Mouse (Mus musculus) limb, embryonic 14.5 days (tissue): ENCODE data around the gene Il20ra. TPM values are rescaled to one million over a fixed set of nuclear protein-coding genes. Genes with fewer than 3 reads are reported as not detected.

Source experiments
- ATAC-seq: fragments of 200-750 bp; cut with Nextera tagmentation; 2 replicates; pipeline ENCODE4 v1.8.0; 2017; ENCODE audit warnings: low read depth, moderate number of reproducible peaks, moderate TSS enrichment; ENCODE audit not compliant: low FRiP score
- DNase-seq: peaks from one replicate; pipeline ENCODE4 v3.0.0-alpha.2; 2015; ENCODE audit warnings: low spot score
- H3K27ac ChIP-seq: fragments of 300-500 bp; sonication (generic); replicated peaks from 2 replicates; pipeline ENCODE4 v1.5.1; 2014; ENCODE audit warnings: low read depth, mild to moderate bottlenecking, low read length, moderate library complexity, mixed read lengths
- H3K27me3 ChIP-seq: fragments of 300-500 bp; sonication (generic); 2 replicates; pipeline ENCODE4 v1.6.1; 2014; ENCODE audit warnings: low read length, mixed read lengths; ENCODE audit not compliant: control insufficient read depth, insufficient read depth
- H3K36me3 ChIP-seq: fragments of 300-500 bp; sonication (generic); 2 replicates; pipeline ENCODE4 v1.6.1; 2014; ENCODE audit warnings: mild to moderate bottlenecking, low read length, moderate library complexity, mixed read lengths; ENCODE audit not compliant: control insufficient read depth, insufficient read depth
- H3K4me1 ChIP-seq: fragments of 300-500 bp; sonication (generic); 2 replicates; pipeline ENCODE4 v1.6.1; 2014; ENCODE audit warnings: antibody characterized with exemption, low read length, mixed read lengths; ENCODE audit not compliant: control insufficient read depth, insufficient read depth
- H3K4me2 ChIP-seq: fragments of 300-500 bp; sonication (generic); replicated peaks from 2 replicates; pipeline ENCODE4 v1.6.1; 2014; ENCODE audit warnings: low read depth, mild to moderate bottlenecking, low read length, moderate library complexity; ENCODE audit not compliant: severe bottlenecking
- H3K4me3 ChIP-seq: fragments of 300-500 bp; sonication (generic); replicated peaks from 2 replicates; pipeline ENCODE4 v1.5.1; 2014; ENCODE audit warnings: low read length
- H3K9ac ChIP-seq: fragments of 300-500 bp; sonication (generic); 2 replicates; pipeline ENCODE4 v1.6.1; 2014; ENCODE audit warnings: mild to moderate bottlenecking, low read depth, low read length, moderate library complexity; ENCODE audit not compliant: severe bottlenecking
- H3K9me3 ChIP-seq: fragments of 300-500 bp; sonication (generic); 2 replicates; pipeline ENCODE4 v1.6.1; 2016; ENCODE audit warnings: low read length; ENCODE audit not compliant: control insufficient read depth
- POLR2A ChIP-seq: fragments of 200-500 bp; IDR thresholded peaks from 2 replicates; pipeline ENCODE4 v1.8.0; 2012; ENCODE audit warnings: inconsistent platforms, mild to moderate bottlenecking, moderate library complexity, borderline replicate concordance; ENCODE audit not compliant: insufficient read depth, insufficient read length; ENCODE audit errors: extremely low read depth
- WGBS: fragments of 180-500 bp; shearing (Covaris S2); extraction: QIAGEN DNeasy Blood & Tissue Kit; methylation state at CpG from one replicate; pipeline ENCODE4 v1.1.7; 2014; 5-methylcytosine and 5-hydroxymethylcytosine counted together
- polyA plus RNA-seq, 2 experiments: library from polyadenylated mRNA; depleted of rRNA in 1 of 2; stranded (reverse) in 1 of 2; unstranded in 1 of 2; fragments of >200 nt; fragmentation: Nextera tagmentation in 1 of 2; extraction: Ambion mirVana in 1 of 2; gene quantifications; 2 replicates each; pipeline versions ENCODE4 v1.2.1 to v1.2.3; 2012 to 2014

The Il20ra gene
- polyA plus RNA-seq, 2 experiments, result 0.45 to 0.70 TPM

DNA sequence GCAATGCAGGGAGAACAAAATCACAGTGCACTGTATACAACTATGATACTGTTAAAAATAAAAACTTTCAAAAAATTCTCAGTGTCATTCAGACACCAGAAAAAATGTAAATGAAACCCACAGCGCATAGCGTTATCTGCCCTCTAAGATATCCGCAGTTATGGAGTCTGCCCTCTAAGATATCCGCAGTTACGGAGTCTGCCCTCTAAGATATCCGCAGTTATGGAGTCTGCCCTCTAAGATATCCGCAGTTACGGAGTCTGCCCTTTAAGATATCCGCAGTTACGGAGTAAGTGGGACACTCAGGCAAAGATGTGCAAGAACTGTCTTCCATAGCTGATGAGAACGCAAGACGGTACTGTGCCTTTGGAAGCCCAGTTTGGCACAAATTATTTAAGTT lies 4.6 kb upstream of the Il20ra start:
- ATAC-seq (no peak), DNase-seq (no peak)
- H3K36me3 ChIP-seq, result no peaks in the 10 kb centered on the region
- H3K4me2 ChIP-seq, result no peak overlapping the region
- WGBS, result 65% methylated on average over 12 of the region's 12 CpGs
- H3K27me3 ChIP-seq, result no peaks in the 10 kb centered on the region; the same call in 1 of the 2 replicates
- TF ChIP-seq POLR2A, result no peak
- H3K27ac ChIP-seq, result no peak overlapping the region
- H3K4me1 ChIP-seq, result no peaks in the 10 kb centered on the region
- H3K9me3 ChIP-seq, result no peaks in the 10 kb centered on the region
- H3K4me3 ChIP-seq, result no peak overlapping the region
- H3K9ac ChIP-seq, result no peak overlapping the region

DNA sequence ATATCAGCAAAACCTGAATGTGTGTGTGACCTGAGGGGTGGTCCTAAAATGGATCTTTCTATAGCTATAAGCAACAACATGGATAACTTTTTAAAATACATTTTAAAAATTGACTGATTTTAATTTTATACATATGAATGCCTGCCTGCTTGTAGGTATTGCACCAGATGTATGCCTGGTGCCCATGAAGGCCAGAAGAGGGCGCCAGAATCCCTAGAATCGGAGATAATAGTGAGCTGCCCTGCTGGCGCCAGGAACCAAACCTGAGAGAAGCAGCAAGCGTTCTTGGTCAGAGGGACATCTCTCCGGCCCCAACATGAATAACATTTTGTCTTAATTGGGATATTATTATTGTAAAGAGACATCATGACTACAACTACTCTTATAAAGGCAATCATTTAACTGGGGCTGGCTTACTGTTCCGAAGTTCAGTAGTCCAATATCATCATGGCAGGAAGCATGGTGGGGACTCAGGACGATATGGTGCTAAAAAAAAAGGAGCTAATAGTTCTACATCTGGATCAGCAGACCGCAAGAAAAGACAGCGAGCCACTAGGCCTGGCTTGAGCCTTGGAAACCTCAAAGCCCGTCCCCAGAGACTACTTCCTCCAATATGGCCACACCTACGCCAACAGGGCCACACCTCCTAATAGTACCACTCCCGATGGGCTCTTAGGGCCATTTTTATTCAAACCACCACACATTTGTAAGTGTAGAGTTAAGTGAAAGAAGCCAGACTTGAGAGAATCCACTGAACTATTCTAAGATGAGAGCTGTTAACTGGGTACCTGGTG lies 3.9 kb upstream of the Il20ra start:
- ATAC-seq (no peak), DNase-seq (no peak)
- H3K9ac ChIP-seq, result no peak overlapping the region
- H3K4me2 ChIP-seq, result no peak overlapping the region
- peaks cover under 1% of the 10 kb centered on the region; the same call in 1 of the 2 replicates for H3K27me3 ChIP-seq
- no peak for TF ChIP-seq POLR2A
- H3K4me1 ChIP-seq, result no peaks in the 10 kb centered on the region
- H3K9me3 ChIP-seq, result no peaks in the 10 kb centered on the region
- WGBS, result 57% methylated on average over 12 of the region's 12 CpGs
- no peak overlapping the region for H3K27ac ChIP-seq
- H3K4me3 ChIP-seq, result no peak overlapping the region
- no peaks in the 10 kb centered on the region for H3K36me3 ChIP-seq

GRCm38 (mm10) chr10:19711020-19711419 lies 1.4 kb upstream of the Il20ra start:
- 87% methylated on average over 3 of the region's 3 CpGs for WGBS
- no peaks in the 10 kb centered on the region for H3K4me1 ChIP-seq
- DNase-seq, result no peak
- peaks cover 6% of the 10 kb centered on the region; the same call in 1 of the 2 replicates for H3K27me3 ChIP-seq
- H3K9me3 ChIP-seq, result no peaks in the 10 kb centered on the region
- no peaks in the 10 kb centered on the region for H3K36me3 ChIP-seq
- no peak overlapping the region for H3K4me2 ChIP-seq
- no peak overlapping the region for H3K4me3 ChIP-seq
- H3K9ac ChIP-seq, result no peak overlapping the region
- no peak overlapping the region for H3K27ac ChIP-seq
- TF ChIP-seq POLR2A, result no peak
- no peak for ATAC-seq

GRCm38 (mm10) chr10:19711551-19712171 lies 709 bp upstream of the Il20ra start:
- no peak overlapping the region for H3K27ac ChIP-seq
- no peaks in the 10 kb centered on the region for H3K4me1 ChIP-seq
- no peaks in the 10 kb centered on the region for H3K9me3 ChIP-seq
- DNase-seq (no peak), ATAC-seq (no peak)
- no peak overlapping the region for H3K9ac ChIP-seq
- H3K36me3 ChIP-seq, result no peaks in the 10 kb centered on the region
- no peak overlapping the region for H3K4me3 ChIP-seq
- H3K4me2 ChIP-seq, result no peak overlapping the region
- WGBS, result 53% methylated on average over 7 of the region's 7 CpGs
- peaks cover 6% of the 10 kb centered on the region; the same call in 1 of the 2 replicates for H3K27me3 ChIP-seq
- no peak for TF ChIP-seq POLR2A

- no peak for DNase-seq
- 73% methylated on average over 3 of the region's 3 CpGs for WGBS
- no peak for TF ChIP-seq POLR2A
These were observed 6.3 kb downstream of the Il20ra start for GRCm38 (mm10) chr10:19718627-19719026.

More at GRCm38 (mm10) chr10:19718627-19719026, 6.3 kb downstream of the Il20ra start:
- H3K27ac ChIP-seq, result no peak overlapping the region
- H3K4me3 ChIP-seq, result no peak overlapping the region
- H3K9me3 ChIP-seq, result no peaks in the 10 kb centered on the region
- H3K27me3 ChIP-seq, result 0 out of 2 replicates have a peak, but pooled peaks cover 4% of the 10 kb centered on the region
- no peak overlapping the region for H3K4me2 ChIP-seq
- H3K4me1 ChIP-seq, result no peaks in the 10 kb centered on the region
- no peak for ATAC-seq
- no peaks in the 10 kb centered on the region for H3K36me3 ChIP-seq
- H3K9ac ChIP-seq, result no peak overlapping the region
